Mouse (Mus musculus) megakaryocyte, embryonic 14.5 days (primary cell): ENCODE results near the gene Nipal1.

ENCODE experiments used
- FLI1 ChIP-seq: IDR thresholded peaks from 2 replicates; pipeline ENCODE4 v1.6.1; 2012; ENCODE audit warnings: low read length, inconsistent platforms, mixed read lengths
- GATA1 ChIP-seq: IDR thresholded peaks from 3 replicates; pipeline ENCODE4 v1.6.1; 2012; ENCODE audit warnings: mixed read lengths, low read length, inconsistent platforms, borderline replicate concordance

- TF ChIP-seq FLI1 (no peak), GATA1 (no peak)
Observed at GRCm38 (mm10) chr5:72706722-72707121, 59.1 kb downstream of the Nipal1 start.
